Mouse (Mus musculus): ENCODE measurements around the gene Itpkb.

GRCm38 (mm10) chr1:180439496-180439895, 109.2 kb downstream of the Itpkb start:
- TF ChIP-seq POLR2A (IDR thresholded peaks at IDR 0.05; ENCODE audit: borderline replicate concordance, control insufficient read depth, low read depth, low read length) (no peak), CTCF (IDR thresholded peaks at IDR 0.05; ENCODE audit: control insufficient read depth, insufficient read depth, low read length) (no peak)
